Mouse (Mus musculus): Measurements from ENCODE around the gene Aldoc. TPM values are rescaled to one million over a fixed set of nuclear protein-coding genes. Genes with fewer than 3 reads are reported as not detected.

Aldoc gene
- polyA plus RNA-seq, 1 experiment from 2014 or later = 3.0 TPM

- H3K36me3 ChIP-seq (replicated peaks) = peaks cover 100% of the 10 kb centered on the region
- 94% methylated on average over 2 of the region's 2 CpGs for WGBS
These were observed 9.1 kb upstream of the Aldoc start for GRCm38 (mm10) chr11:78313662-78314061.

GRCm38 (mm10) chr11:78318411-78318810 is 4.4 kb upstream of the Aldoc start:
- H3K27me3 ChIP-seq (replicated peaks; ENCODE audit: low read depth, poor library complexity, severe bottlenecking) = no peaks in the 10 kb centered on the region
- H3K4me3 ChIP-seq = no peak overlapping the region
- no peaks in the 10 kb centered on the region for H3K9me3 ChIP-seq
- WGBS = 93% methylated on average over 2 of the region's 2 CpGs
- H3K36me3 ChIP-seq (replicated peaks) = peaks cover 97% of the 10 kb centered on the region
- H3K4me1 ChIP-seq = peaks cover 16% of the 10 kb centered on the region
- H3K27ac ChIP-seq (replicated peaks) = no peak overlapping the region
- no peak for DNase-seq (ENCODE audit: low spot score)

More at GRCm38 (mm10) chr11:78313662-78314061, 9.1 kb upstream of the Aldoc start:
- no peaks in the 10 kb centered on the region for H3K27me3 ChIP-seq (replicated peaks; ENCODE audit: low read depth, poor library complexity, severe bottlenecking)
- DNase-seq (ENCODE audit: low spot score) = no peak
- H3K9me3 ChIP-seq = no peaks in the 10 kb centered on the region
- H3K27ac ChIP-seq (replicated peaks) = no peak overlapping the region
- no peaks in the 10 kb centered on the region for H3K4me1 ChIP-seq
- no peak overlapping the region for H3K4me3 ChIP-seq

GRCm38 (mm10) chr11:78322076-78322831 is 514 bp upstream of the Aldoc start:
- Histone ChIP-seq H3K27ac (replicated peaks) (no peak overlapping the region; the same call in 1 of the 2 replicates), H3K36me3 (replicated peaks) (peaks cover 86% of the 10 kb centered on the region)
- 77% methylated on average over 2 of the region's 2 CpGs for WGBS

GRCm38 (mm10) chr11:78324000-78324785 is 1.4 kb downstream of the Aldoc start:
- 89% methylated on average over 15 of the region's 15 CpGs for WGBS
- H3K9me3 ChIP-seq = no peaks in the 10 kb centered on the region
- H3K4me3 ChIP-seq = no peak overlapping the region
- no peak overlapping the region for H3K27ac ChIP-seq (replicated peaks)
- H3K4me1 ChIP-seq = peaks cover 30% of the 10 kb centered on the region
- no peak for DNase-seq (ENCODE audit: low spot score)
- peaks cover 67% of the 10 kb centered on the region for H3K36me3 ChIP-seq (replicated peaks)
- no peaks in the 10 kb centered on the region for H3K27me3 ChIP-seq (replicated peaks; ENCODE audit: low read depth, poor library complexity, severe bottlenecking)

More at GRCm38 (mm10) chr11:78322076-78322831, 514 bp upstream of the Aldoc start:
- DNase-seq (ENCODE audit: low spot score) = no peak
- no peaks in the 10 kb centered on the region for H3K27me3 ChIP-seq (replicated peaks; ENCODE audit: low read depth, poor library complexity, severe bottlenecking)
- H3K9me3 ChIP-seq = no peaks in the 10 kb centered on the region
- H3K4me1 ChIP-seq = peaks cover 19% of the 10 kb centered on the region
- peak overlapping the region; percentile 4; the same call in 1 of the 2 replicates for H3K4me3 ChIP-seq

- Histone ChIP-seq H3K27me3 (replicated peaks; ENCODE audit: low read depth, poor library complexity, severe bottlenecking) (no peaks in the 10 kb centered on the region), H3K9me3 (no peaks in the 10 kb centered on the region), H3K4me1 (peaks cover 35% of the 10 kb centered on the region), H3K36me3 (replicated peaks) (peaks cover 59% of the 10 kb centered on the region), H3K27ac (replicated peaks) (no peak overlapping the region), H3K4me3 (no peak overlapping the region)
- WGBS = 97% methylated on average over 12 of the region's 12 CpGs
- DNase-seq (ENCODE audit: low spot score) = no peak
These were observed 2.2 kb downstream of the Aldoc start for GRCm38 (mm10) chr11:78324965-78325364.

GRCm38 (mm10) chr11:78327215-78327614 is 4.4 kb downstream of the Aldoc start:
- H3K4me1 ChIP-seq = peaks cover 31% of the 10 kb centered on the region
- DNase-seq (ENCODE audit: low spot score) = no peak
- 92% methylated on average over 4 of the region's 4 CpGs for WGBS
- H3K9me3 ChIP-seq = no peaks in the 10 kb centered on the region
- no peak overlapping the region for H3K27ac ChIP-seq (replicated peaks)
- no peaks in the 10 kb centered on the region for H3K27me3 ChIP-seq (replicated peaks; ENCODE audit: low read depth, poor library complexity, severe bottlenecking)
- peaks cover 47% of the 10 kb centered on the region for H3K36me3 ChIP-seq (replicated peaks)
- no peak overlapping the region for H3K4me3 ChIP-seq

- H3K36me3 ChIP-seq (replicated peaks) = peaks cover 47% of the 10 kb centered on the region
- 14% methylated on average over 37 of the region's 37 CpGs for WGBS
These were observed 5.1 kb downstream of the Aldoc start, which contains the start of gene Pigs for GRCm38 (mm10) chr11:78327634-78328511. Gene Pigs (plus strand): TSS chr11:78328415.

GRCm38 (mm10) chr11:78328512-78329056 is 5.8 kb downstream of the Aldoc start:
- H3K9me3 ChIP-seq = no peaks in the 10 kb centered on the region
- WGBS = under 1% methylated on average over 41 of the region's 41 CpGs
- H3K27me3 ChIP-seq (replicated peaks; ENCODE audit: low read depth, poor library complexity, severe bottlenecking) = no peaks in the 10 kb centered on the region
- peak overlapping the region; percentile 96 for H3K4me3 ChIP-seq
- H3K27ac ChIP-seq (replicated peaks) = peak overlapping the region; percentile 89
- DNase-seq (ENCODE audit: low spot score) = no peak
- peaks cover 51% of the 10 kb centered on the region for H3K36me3 ChIP-seq (replicated peaks)
- peaks cover 17% of the 10 kb centered on the region for H3K4me1 ChIP-seq

More at GRCm38 (mm10) chr11:78327634-78328511, 5.1 kb downstream of the Aldoc start, which contains the start of gene Pigs:
- DNase-seq (ENCODE audit: low spot score) = peak; percentile 97
- H3K27me3 ChIP-seq (replicated peaks; ENCODE audit: low read depth, poor library complexity, severe bottlenecking) = no peaks in the 10 kb centered on the region
- H3K9me3 ChIP-seq = no peaks in the 10 kb centered on the region
- peak within 1 kb of the TSS; percentile 89 for H3K27ac ChIP-seq (replicated peaks)
- peaks cover 24% of the 10 kb centered on the region for H3K4me1 ChIP-seq
- peak within 1 kb of the TSS; percentile 96 for H3K4me3 ChIP-seq

- 96% methylated on average over 12 of the region's 12 CpGs for WGBS
- H3K36me3 ChIP-seq (replicated peaks) = peaks cover 64% of the 10 kb centered on the region
These were observed 9.9 kb downstream of the Aldoc start for GRCm38 (mm10) chr11:78332676-78333075.

GRCm38 (mm10) chr11:78333992-78334391 is 11.2 kb downstream of the Aldoc start:
- H3K4me1 ChIP-seq = peaks cover 7% of the 10 kb centered on the region
- no peak overlapping the region for H3K4me3 ChIP-seq
- H3K27me3 ChIP-seq (replicated peaks; ENCODE audit: low read depth, poor library complexity, severe bottlenecking) = no peaks in the 10 kb centered on the region
- no peak overlapping the region for H3K27ac ChIP-seq (replicated peaks)
- 87% methylated on average over 5 of the region's 5 CpGs for WGBS
- no peaks in the 10 kb centered on the region for H3K9me3 ChIP-seq
- DNase-seq (ENCODE audit: low spot score) = no peak
- peaks cover 74% of the 10 kb centered on the region for H3K36me3 ChIP-seq (replicated peaks)

More at GRCm38 (mm10) chr11:78332676-78333075, 9.9 kb downstream of the Aldoc start:
- DNase-seq (ENCODE audit: low spot score) = no peak
- Histone ChIP-seq H3K27ac (replicated peaks) (no peak overlapping the region), H3K9me3 (no peaks in the 10 kb centered on the region), H3K4me1 (peaks cover 16% of the 10 kb centered on the region), H3K4me3 (no peak overlapping the region), H3K27me3 (replicated peaks; ENCODE audit: low read depth, poor library complexity, severe bottlenecking) (no peaks in the 10 kb centered on the region)

GRCm38 (mm10) chr11:78337040-78337439 is 14.3 kb downstream of the Aldoc start:
- Histone ChIP-seq H3K27me3 (replicated peaks; ENCODE audit: low read depth, poor library complexity, severe bottlenecking) (no peaks in the 10 kb centered on the region), H3K4me3 (no peak overlapping the region), H3K36me3 (replicated peaks) (peaks cover 95% of the 10 kb centered on the region), H3K27ac (replicated peaks) (no peak overlapping the region), H3K9me3 (no peaks in the 10 kb centered on the region), H3K4me1 (no peaks in the 10 kb centered on the region)
- no peak for DNase-seq (ENCODE audit: low spot score)
- WGBS = 94% methylated on average over 8 of the region's 8 CpGs
